Mouse (Mus musculus) limb, embryonic 14.5 days (tissue): ENCODE measurements around the gene Hnf4a. TPM values are rescaled to one million over a fixed set of nuclear protein-coding genes. Genes with fewer than 3 reads are reported as not detected.

Source experiments
- ATAC-seq: fragments of 200-750 bp; cut with Nextera tagmentation; 2 replicates; pipeline ENCODE4 v1.8.0; 2017; ENCODE audit warnings: low read depth, moderate number of reproducible peaks, moderate TSS enrichment; ENCODE audit not compliant: low FRiP score
- DNase-seq: peaks from one replicate; pipeline ENCODE4 v3.0.0-alpha.2; 2015; ENCODE audit warnings: low spot score
- H3K27ac ChIP-seq: fragments of 300-500 bp; sonication (generic); replicated peaks from 2 replicates; pipeline ENCODE4 v1.5.1; 2014; ENCODE audit warnings: low read depth, mild to moderate bottlenecking, low read length, moderate library complexity, mixed read lengths
- H3K27me3 ChIP-seq: fragments of 300-500 bp; sonication (generic); 2 replicates; pipeline ENCODE4 v1.6.1; 2014; ENCODE audit warnings: low read length, mixed read lengths; ENCODE audit not compliant: control insufficient read depth, insufficient read depth
- H3K36me3 ChIP-seq: fragments of 300-500 bp; sonication (generic); 2 replicates; pipeline ENCODE4 v1.6.1; 2014; ENCODE audit warnings: mild to moderate bottlenecking, low read length, moderate library complexity, mixed read lengths; ENCODE audit not compliant: control insufficient read depth, insufficient read depth
- H3K4me1 ChIP-seq: fragments of 300-500 bp; sonication (generic); 2 replicates; pipeline ENCODE4 v1.6.1; 2014; ENCODE audit warnings: antibody characterized with exemption, low read length, mixed read lengths; ENCODE audit not compliant: control insufficient read depth, insufficient read depth
- H3K4me2 ChIP-seq: fragments of 300-500 bp; sonication (generic); replicated peaks from 2 replicates; pipeline ENCODE4 v1.6.1; 2014; ENCODE audit warnings: low read depth, mild to moderate bottlenecking, low read length, moderate library complexity; ENCODE audit not compliant: severe bottlenecking
- H3K4me3 ChIP-seq: fragments of 300-500 bp; sonication (generic); replicated peaks from 2 replicates; pipeline ENCODE4 v1.5.1; 2014; ENCODE audit warnings: low read length
- H3K9ac ChIP-seq: fragments of 300-500 bp; sonication (generic); 2 replicates; pipeline ENCODE4 v1.6.1; 2014; ENCODE audit warnings: mild to moderate bottlenecking, low read depth, low read length, moderate library complexity; ENCODE audit not compliant: severe bottlenecking
- H3K9me3 ChIP-seq: fragments of 300-500 bp; sonication (generic); 2 replicates; pipeline ENCODE4 v1.6.1; 2016; ENCODE audit warnings: low read length; ENCODE audit not compliant: control insufficient read depth
- POLR2A ChIP-seq: fragments of 200-500 bp; IDR thresholded peaks from 2 replicates; pipeline ENCODE4 v1.8.0; 2012; ENCODE audit warnings: inconsistent platforms, mild to moderate bottlenecking, moderate library complexity, borderline replicate concordance; ENCODE audit not compliant: insufficient read depth, insufficient read length; ENCODE audit errors: extremely low read depth
- WGBS: fragments of 180-500 bp; shearing (Covaris S2); extraction: QIAGEN DNeasy Blood & Tissue Kit; methylation state at CpG from one replicate; pipeline ENCODE4 v1.1.7; 2014; 5-methylcytosine and 5-hydroxymethylcytosine counted together
- polyA plus RNA-seq, 2 experiments: library from polyadenylated mRNA; depleted of rRNA in 1 of 2; stranded (reverse) in 1 of 2; unstranded in 1 of 2; fragments of >200 nt; fragmentation: Nextera tagmentation in 1 of 2; extraction: Ambion mirVana in 1 of 2; gene quantifications; 2 replicates each; pipeline versions ENCODE4 v1.2.1 to v1.2.3; 2012 to 2014

Gene Hnf4a
- polyA plus RNA-seq, 2 experiments: 0.20 TPM; not detected in 1

GRCm38 (mm10) chr2:163586384-163587261, 80.0 kb downstream of the Hnf4a start:
- H3K27ac ChIP-seq: no peak overlapping the region
- H3K4me1 ChIP-seq: no peaks in the 10 kb centered on the region
- no peak overlapping the region for H3K4me2 ChIP-seq
- H3K9me3 ChIP-seq: no peaks in the 10 kb centered on the region
- 38% methylated on average over 19 of the region's 19 CpGs for WGBS
- no peak for ATAC-seq
- no peak for TF ChIP-seq POLR2A
- DNase-seq: no peak
- H3K27me3 ChIP-seq: no peaks in the 10 kb centered on the region
- H3K36me3 ChIP-seq: no peaks in the 10 kb centered on the region
- no peak overlapping the region for H3K9ac ChIP-seq
- H3K4me3 ChIP-seq: no peak overlapping the region

DNA sequence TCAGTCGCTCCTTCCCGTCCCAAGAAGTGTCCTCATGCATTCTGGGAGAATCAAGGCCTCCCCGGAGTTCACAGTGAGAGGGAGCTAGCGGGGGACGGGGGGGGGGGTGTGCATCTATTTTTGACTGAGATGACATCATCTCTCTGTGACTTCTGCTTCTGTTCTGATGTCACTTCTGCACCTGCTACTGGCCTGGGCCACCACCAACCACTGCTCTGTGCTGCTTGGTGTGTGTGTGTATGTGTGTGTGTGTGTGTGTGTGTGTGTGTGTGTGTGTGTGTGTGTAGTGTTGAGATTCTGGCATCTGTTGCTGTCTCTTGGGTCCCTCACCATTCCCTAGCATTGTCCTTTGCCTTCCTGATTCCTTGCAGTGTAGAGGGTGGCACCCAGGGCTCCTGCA, 80.9 kb downstream of the Hnf4a start:
- Histone ChIP-seq H3K4me2 (no peak overlapping the region), H3K9ac (no peak overlapping the region), H3K4me3 (no peak overlapping the region), H3K27me3 (no peaks in the 10 kb centered on the region), H3K4me1 (no peaks in the 10 kb centered on the region), H3K9me3 (no peaks in the 10 kb centered on the region), H3K36me3 (no peaks in the 10 kb centered on the region), H3K27ac (no peak overlapping the region)
- no peak for DNase-seq
- no peak for TF ChIP-seq POLR2A
- WGBS: 75% methylated on average over 5 of the region's 5 CpGs
- no peak for ATAC-seq

DNA sequence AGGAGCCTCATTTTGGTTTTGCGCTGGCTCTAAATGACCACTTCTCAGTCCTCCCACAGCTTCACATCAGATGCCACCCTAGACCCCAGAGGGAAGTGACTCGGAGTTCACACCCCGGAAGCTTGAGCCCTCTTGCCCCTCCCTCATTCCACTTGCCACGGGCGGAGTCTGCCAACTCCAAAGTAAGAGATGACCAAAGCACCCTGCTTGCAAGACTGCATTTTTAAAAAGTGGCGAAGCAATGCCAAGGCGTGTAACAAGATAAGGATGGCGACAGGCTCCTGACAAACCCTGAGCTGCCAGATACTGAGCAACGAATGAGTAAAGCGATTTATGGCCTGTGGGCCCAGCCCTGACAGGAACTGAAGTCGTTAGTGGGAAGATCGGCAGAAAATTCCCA, 83.6 kb downstream of the Hnf4a start:
- Histone ChIP-seq H3K9me3 (no peaks in the 10 kb centered on the region), H3K4me3 (no peak overlapping the region), H3K9ac (no peak overlapping the region), H3K4me1 (no peaks in the 10 kb centered on the region), H3K27me3 (no peaks in the 10 kb centered on the region), H3K36me3 (no peaks in the 10 kb centered on the region), H3K27ac (no peak overlapping the region), H3K4me2 (no peak overlapping the region)
- 53% methylated on average over 12 of the region's 12 CpGs for WGBS
- TF ChIP-seq POLR2A: no peak
- DNase-seq (no peak), ATAC-seq (no peak)

GRCm38 (mm10) chr2:163590996-163591395, 84.4 kb downstream of the Hnf4a start:
- 0 out of 2 replicates have a peak, but pooled peaks have one; percentile 23 for ATAC-seq
- no peak for TF ChIP-seq POLR2A
- Histone ChIP-seq H3K4me1 (no peaks in the 10 kb centered on the region), H3K9ac (no peak overlapping the region), H3K27ac (no peak overlapping the region), H3K4me3 (no peak overlapping the region), H3K36me3 (no peaks in the 10 kb centered on the region), H3K4me2 (no peak overlapping the region), H3K27me3 (no peaks in the 10 kb centered on the region), H3K9me3 (no peaks in the 10 kb centered on the region)
- 51% methylated on average over 5 of the region's 5 CpGs for WGBS
- peak; percentile 14 for DNase-seq

GRCm38 (mm10) chr2:163592084-163592483, 85.5 kb downstream of the Hnf4a start:
- WGBS: 89% methylated on average over 1 of the region's 1 CpGs
- no peak for TF ChIP-seq POLR2A
- Histone ChIP-seq H3K4me3 (no peak overlapping the region), H3K27me3 (no peaks in the 10 kb centered on the region), H3K9me3 (no peaks in the 10 kb centered on the region), H3K9ac (no peak overlapping the region), H3K4me1 (no peaks in the 10 kb centered on the region), H3K4me2 (no peak overlapping the region), H3K27ac (no peak overlapping the region), H3K36me3 (no peaks in the 10 kb centered on the region)
- no peak for DNase-seq
- ATAC-seq: no peak
